Mouse (Mus musculus) gastrocnemius, adult 2 months (tissue): ENCODE measurements around the gene Ndufa10. TPM values are rescaled to one million over a fixed set of nuclear protein-coding genes. Genes with fewer than 3 reads are reported as not detected.

Experiments used
- DNase-seq: peaks from one replicate; pipeline ENCODE4 v3.0.0; 2022
- H3K27ac ChIP-seq: fragments of 200-600 bp; 2 replicates; pipeline ENCODE4 v1.8.1; 2022; ENCODE audit warnings: mild to moderate bottlenecking
- H3K4me3 ChIP-seq: fragments of 200-600 bp; 2 replicates; pipeline ENCODE4 v1.8.1; 2022; ENCODE audit warnings: mild to moderate bottlenecking, moderate library complexity
- CTCF ChIP-seq: fragments of 200-600 bp; IDR thresholded peaks from 2 replicates; pipeline ENCODE4 v1.8.1; 2022; ENCODE audit warnings: antibody characterized with exemption, mild to moderate bottlenecking, moderate library complexity
- intact Hi-C: fragments of 180-260 bp; cut with DNase I; formaldehyde crosslinking; loops from one replicate; pipeline ENCODE4 v1.15.1; 2025
- microRNA-seq: library from miRNA; unstranded; fragments of <30 nt; microRNA quantifications from one replicate; pipeline ENCODE4 v1.2.0, GENCODE M21; 2021
- total RNA-seq, 2 experiments: library from RNA; stranded (reverse); gene quantifications; 2 replicates each; pipeline ENCODE4 v1.2.3; 2021

Ndufa10 gene
- total RNA-seq, 2 experiments from 2014 or later: 416 to 545 TPM

- intact Hi-C loops: no loop called here
- TF ChIP-seq CTCF: no peak
- Histone ChIP-seq H3K4me3 (no peak overlapping the region), H3K27ac (no peak overlapping the region)
- no peak for DNase-seq
Measured at GRCm38 (mm10) chr1:92400556-92400955, 73.1 kb downstream of the Ndufa10 start.

GRCm38 (mm10) chr1:92398601-92399000 is 75.1 kb downstream of the Ndufa10 start:
- no peak for DNase-seq
- intact Hi-C loops: no loop called here
- no peak for TF ChIP-seq CTCF
- Histone ChIP-seq H3K27ac (no peak overlapping the region), H3K4me3 (no peak overlapping the region)

- TF ChIP-seq CTCF: no peak
- intact Hi-C loops: no loop called here
- no peak overlapping the region for H3K27ac ChIP-seq
- no peak overlapping the region for H3K4me3 ChIP-seq
- no peak for DNase-seq
Measured at GRCm38 (mm10) chr1:92397511-92398051, 76.1 kb downstream of the Ndufa10 start.

- DNase-seq: no peak
- intact Hi-C loops: no loop called here
- TF ChIP-seq CTCF: no peak
Measured at GRCm38 (mm10) chr1:92394279-92394678, 79.4 kb downstream of the Ndufa10 start.

GRCm38 (mm10) chr1:92393166-92393565 is 80.5 kb downstream of the Ndufa10 start:
- no peak overlapping the region for H3K27ac ChIP-seq
- no peak for TF ChIP-seq CTCF
- DNase-seq: no peak
- H3K4me3 ChIP-seq: no peak overlapping the region
- intact Hi-C loops: no loop called here

More at GRCm38 (mm10) chr1:92394279-92394678, 79.4 kb downstream of the Ndufa10 start:
- H3K27ac ChIP-seq: no peak overlapping the region
- no peak overlapping the region for H3K4me3 ChIP-seq

Small RNA genes within 50 kb of the gene (microRNA-seq; reads per million reads assigned to microRNA genes)
- 4.3 reads per million for gene Mir6900

Other genes starting within 250 kb of the Ndufa10 start
- gene Olfr1416, start 11.3 kb upstream of the Ndufa10 start, total RNA-seq: not detected
- not detected for gene Olfr1415, start 22.2 kb upstream of the Ndufa10 start, total RNA-seq
- not detected for gene Olfr1414, start 44.8 kb upstream of the Ndufa10 start, total RNA-seq
- gene Olfr1413, start 97.5 kb upstream of the Ndufa10 start, total RNA-seq: not detected
- gene Olfr1412, start 111.9 kb upstream of the Ndufa10 start, total RNA-seq: not detected
- not detected for gene Olfr1411, start 120.6 kb upstream of the Ndufa10 start, total RNA-seq
- not detected for gene Olfr1410, start 131.9 kb upstream of the Ndufa10 start, total RNA-seq
- not detected for gene Olfr12, start 143.9 kb upstream of the Ndufa10 start, total RNA-seq
- 100 to 1,000 TPM; 171 to 192 TPM for gene Cops9, start 168.1 kb upstream of the Ndufa10 start, total RNA-seq
- not detected for gene Otos, start 175.0 kb upstream of the Ndufa10 start, total RNA-seq